Mouse (Mus musculus): ENCODE data around the gene Des. TPM values are rescaled to one million over a fixed set of nuclear protein-coding genes. Genes with fewer than 3 reads are reported as not detected.
A peak's percentile ranks its signal among the peaks of the same experiment; 100 is the strongest.

The Des gene
- polyA plus RNA-seq, 1 experiment from 2014 or later: 1.1 TPM

GRCm38 (mm10) chr1:75358009-75358408 lies 2.1 kb upstream of the Des start:
- Histone ChIP-seq H3K36me3 (no peaks in the 10 kb centered on the region), H3K4me1 (replicated peaks) (peaks cover 12% of the 10 kb centered on the region), H3K9me3 (no peaks in the 10 kb centered on the region), H3K4me2 (replicated peaks) (no peak overlapping the region), H3K27ac (no peak overlapping the region), H3K9ac (replicated peaks) (no peak overlapping the region), H3K4me3 (replicated peaks) (no peak overlapping the region), H3K27me3 (peaks cover 54% of the 10 kb centered on the region)
- ATAC-seq: no peak
- WGBS: 92% methylated on average over 4 of the region's 4 CpGs

DNA sequence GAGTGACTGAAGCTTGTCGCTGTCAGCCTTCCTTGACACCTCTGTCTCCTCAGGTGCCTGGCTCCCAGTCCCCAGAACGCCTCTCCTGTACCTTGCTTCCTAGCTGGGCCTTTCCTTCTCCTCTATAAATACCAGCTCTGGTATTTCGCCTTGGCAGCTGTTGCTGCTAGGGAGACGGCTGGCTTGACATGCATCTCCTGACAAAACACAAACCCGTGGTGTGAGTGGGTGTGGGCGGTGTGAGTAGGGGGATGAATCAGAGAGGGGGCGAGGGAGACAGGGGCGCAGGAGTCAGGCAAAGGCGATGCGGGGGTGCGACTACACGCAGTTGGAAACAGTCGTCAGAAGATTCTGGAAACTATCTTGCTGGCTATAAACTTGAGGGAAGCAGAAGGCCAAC lies 783 bp upstream of the Des start:
- Histone ChIP-seq H3K27me3 (peaks cover 58% of the 10 kb centered on the region), H3K36me3 (no peaks in the 10 kb centered on the region), H3K27ac (no peak overlapping the region), H3K9ac (replicated peaks) (no peak overlapping the region), H3K4me3 (replicated peaks) (no peak overlapping the region), H3K4me2 (replicated peaks) (no peak overlapping the region), H3K4me1 (replicated peaks) (peaks cover 12% of the 10 kb centered on the region), H3K9me3 (no peaks in the 10 kb centered on the region)
- no peak for ATAC-seq
- 78% methylated on average over 13 of the region's 13 CpGs for WGBS

GRCm38 (mm10) chr1:75361123-75361522 lies 994 bp downstream of the Des start:
- 50% methylated on average over 4 of the region's 4 CpGs for WGBS
- no peak overlapping the region for H3K4me3 ChIP-seq (replicated peaks)

DNA sequence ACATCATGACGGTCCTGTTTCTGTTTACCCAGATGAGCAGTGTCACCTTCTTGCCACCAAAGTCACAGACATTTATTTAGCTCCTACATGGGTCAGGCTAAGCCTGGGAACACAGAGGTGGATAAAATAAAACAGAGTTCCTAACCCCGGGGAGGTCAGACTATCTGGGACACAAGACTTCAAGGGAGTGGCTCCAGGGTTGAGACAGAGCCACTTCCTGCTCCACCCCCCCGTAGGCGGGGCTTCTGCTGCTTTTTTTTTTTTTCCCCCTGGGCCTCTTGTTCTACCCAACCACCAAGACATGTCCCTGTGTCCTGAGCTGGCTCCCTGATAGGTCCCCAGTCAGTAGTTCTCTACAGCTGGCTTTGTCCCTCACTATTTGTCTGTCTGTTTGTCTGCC lies 1.6 kb downstream of the Des start:
- Histone ChIP-seq H3K9ac (replicated peaks) (no peak overlapping the region), H3K4me2 (replicated peaks) (no peak overlapping the region), H3K27ac (no peak overlapping the region), H3K4me3 (replicated peaks) (no peak overlapping the region), H3K9me3 (no peaks in the 10 kb centered on the region), H3K36me3 (no peaks in the 10 kb centered on the region), H3K4me1 (replicated peaks) (peaks cover 12% of the 10 kb centered on the region), H3K27me3 (peaks cover 67% of the 10 kb centered on the region)
- no peak for ATAC-seq
- 40% methylated on average over 4 of the region's 4 CpGs for WGBS

More at GRCm38 (mm10) chr1:75361123-75361522, 994 bp downstream of the Des start:
- H3K27ac ChIP-seq: no peak overlapping the region
- peaks cover 66% of the 10 kb centered on the region for H3K27me3 ChIP-seq
- H3K4me1 ChIP-seq (replicated peaks): peaks cover 12% of the 10 kb centered on the region
- no peaks in the 10 kb centered on the region for H3K9me3 ChIP-seq
- H3K9ac ChIP-seq (replicated peaks): no peak overlapping the region
- no peak for ATAC-seq
- 0 out of 2 replicates have a peak overlapping the region, but pooled peaks have one; percentile 56 for H3K4me2 ChIP-seq (replicated peaks)
- H3K36me3 ChIP-seq: no peaks in the 10 kb centered on the region

DNA sequence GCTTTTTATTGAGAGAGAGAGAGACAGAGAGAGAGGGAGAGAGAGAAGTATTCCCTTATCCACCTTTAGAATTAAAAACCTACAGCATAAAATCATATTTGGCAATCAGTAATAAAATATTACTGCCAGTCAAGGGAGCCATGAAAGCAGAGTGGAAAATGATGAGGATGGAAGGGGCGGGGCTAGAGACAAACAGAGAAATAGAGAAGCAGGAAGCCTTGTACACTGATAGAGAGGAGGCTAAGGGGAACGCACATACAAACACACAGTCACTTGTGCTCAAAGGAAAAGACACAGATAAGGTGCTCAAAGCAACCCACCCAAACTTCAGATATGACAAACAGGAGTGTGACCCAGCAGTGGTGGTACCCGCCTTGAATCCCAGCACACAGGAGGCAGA lies 3.7 kb downstream of the Des start:
- peaks cover 62% of the 10 kb centered on the region for H3K27me3 ChIP-seq
- no peak overlapping the region for H3K4me3 ChIP-seq (replicated peaks)
- no peak overlapping the region for H3K9ac ChIP-seq (replicated peaks)
- H3K4me1 ChIP-seq (replicated peaks): peaks cover 12% of the 10 kb centered on the region
- no peak overlapping the region for H3K27ac ChIP-seq
- 90% methylated on average over 3 of the region's 3 CpGs for WGBS
- H3K36me3 ChIP-seq: no peaks in the 10 kb centered on the region
- no peaks in the 10 kb centered on the region for H3K9me3 ChIP-seq
- ATAC-seq: no peak
- no peak overlapping the region for H3K4me2 ChIP-seq (replicated peaks)

DNA sequence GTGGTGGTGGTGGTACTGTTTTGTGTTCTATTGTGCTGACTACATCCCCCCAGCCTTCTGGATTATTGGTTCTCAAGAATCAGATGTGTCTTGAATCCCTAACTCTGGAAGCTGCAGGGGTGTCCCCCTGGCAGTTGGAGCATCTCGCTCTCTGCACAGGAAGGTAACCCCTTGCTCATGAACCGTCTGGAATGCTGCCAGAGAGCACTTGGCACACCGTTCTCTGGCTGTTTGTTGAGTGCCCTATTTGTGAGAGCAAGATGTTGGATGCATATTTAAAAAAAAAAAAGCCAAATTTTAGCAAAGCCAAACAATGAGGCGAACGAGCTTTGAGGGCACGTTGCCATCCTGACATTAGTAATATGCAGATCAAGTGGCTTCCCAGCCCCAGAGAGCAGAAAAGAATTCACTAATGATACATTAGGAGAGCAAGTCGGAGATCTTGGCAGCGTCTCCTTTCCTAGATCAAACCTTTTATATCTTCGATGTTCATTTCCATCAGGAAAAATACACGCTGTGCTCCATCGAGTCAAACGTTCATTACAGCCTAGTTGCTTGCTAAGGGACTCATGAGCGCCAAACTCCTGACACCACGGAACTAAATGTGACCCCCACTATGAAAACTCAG lies 5.5 kb downstream of the Des start:
- H3K27me3 ChIP-seq: peaks cover 52% of the 10 kb centered on the region
- no peaks in the 10 kb centered on the region for H3K36me3 ChIP-seq

GRCm38 (mm10) chr1:75369360-75369983 lies 9.3 kb downstream of the Des start:
- no peaks in the 10 kb centered on the region for H3K36me3 ChIP-seq
- H3K4me3 ChIP-seq (replicated peaks): no peak overlapping the region
- ATAC-seq: no peak
- peaks cover 24% of the 10 kb centered on the region for H3K4me1 ChIP-seq (replicated peaks)
- H3K4me2 ChIP-seq (replicated peaks): no peak overlapping the region
- no peak overlapping the region for H3K9ac ChIP-seq (replicated peaks)
- peaks cover 23% of the 10 kb centered on the region for H3K27me3 ChIP-seq
- WGBS: 53% methylated on average over 25 of the region's 25 CpGs
- no peaks in the 10 kb centered on the region for H3K9me3 ChIP-seq
- H3K27ac ChIP-seq: no peak overlapping the region

More for the DNA sequence above, 5.5 kb downstream of the Des start:
- no peak for ATAC-seq
- Histone ChIP-seq H3K4me1 (replicated peaks) (peaks cover 10% of the 10 kb centered on the region), H3K27ac (no peak overlapping the region), H3K4me3 (replicated peaks) (no peak overlapping the region), H3K9me3 (no peaks in the 10 kb centered on the region), H3K9ac (replicated peaks) (no peak overlapping the region), H3K4me2 (replicated peaks) (no peak overlapping the region)
- WGBS: 78% methylated on average over 14 of the region's 14 CpGs

DNA sequence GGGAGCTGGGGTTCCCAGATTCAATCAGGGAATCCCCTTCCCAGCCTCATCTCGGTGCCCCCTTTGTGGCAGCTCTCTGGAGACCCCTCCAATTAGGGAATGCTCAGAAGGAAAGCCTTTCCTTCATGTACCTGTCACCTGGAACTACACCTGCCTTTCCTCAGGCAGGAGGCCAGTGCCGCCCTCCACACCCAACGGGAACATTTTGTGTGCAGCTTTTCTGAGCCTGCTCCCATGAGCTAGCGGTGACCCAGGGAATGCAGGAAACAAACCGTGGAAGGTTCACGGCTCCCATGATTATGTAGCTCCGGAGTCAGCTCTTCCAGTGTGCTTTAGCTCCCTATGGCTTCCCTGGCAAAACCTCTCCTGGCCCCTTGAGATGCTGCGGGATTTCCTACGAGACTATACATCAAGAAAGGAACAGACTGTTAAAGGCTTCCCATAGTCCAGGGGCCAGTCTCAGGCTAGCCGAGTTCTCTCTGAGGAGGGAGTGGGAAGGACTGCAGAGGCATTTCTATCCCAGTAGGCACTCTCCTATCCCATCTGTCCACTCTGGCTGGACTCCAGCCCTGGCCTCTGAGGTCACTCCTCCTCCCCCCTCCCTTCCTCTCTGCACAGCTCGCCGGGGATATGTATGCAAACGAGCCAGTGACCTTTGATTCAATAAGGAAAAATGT lies 10.0 kb downstream of the Des start:
- Histone ChIP-seq H3K27ac (no peak overlapping the region), H3K27me3 (peaks cover 24% of the 10 kb centered on the region), H3K9ac (replicated peaks) (no peak overlapping the region), H3K36me3 (no peaks in the 10 kb centered on the region), H3K4me2 (replicated peaks) (no peak overlapping the region), H3K4me3 (replicated peaks) (no peak overlapping the region), H3K9me3 (no peaks in the 10 kb centered on the region), H3K4me1 (replicated peaks) (peaks cover 31% of the 10 kb centered on the region)
- no peak for ATAC-seq
- 51% methylated on average over 13 of the region's 13 CpGs for WGBS

DNA sequence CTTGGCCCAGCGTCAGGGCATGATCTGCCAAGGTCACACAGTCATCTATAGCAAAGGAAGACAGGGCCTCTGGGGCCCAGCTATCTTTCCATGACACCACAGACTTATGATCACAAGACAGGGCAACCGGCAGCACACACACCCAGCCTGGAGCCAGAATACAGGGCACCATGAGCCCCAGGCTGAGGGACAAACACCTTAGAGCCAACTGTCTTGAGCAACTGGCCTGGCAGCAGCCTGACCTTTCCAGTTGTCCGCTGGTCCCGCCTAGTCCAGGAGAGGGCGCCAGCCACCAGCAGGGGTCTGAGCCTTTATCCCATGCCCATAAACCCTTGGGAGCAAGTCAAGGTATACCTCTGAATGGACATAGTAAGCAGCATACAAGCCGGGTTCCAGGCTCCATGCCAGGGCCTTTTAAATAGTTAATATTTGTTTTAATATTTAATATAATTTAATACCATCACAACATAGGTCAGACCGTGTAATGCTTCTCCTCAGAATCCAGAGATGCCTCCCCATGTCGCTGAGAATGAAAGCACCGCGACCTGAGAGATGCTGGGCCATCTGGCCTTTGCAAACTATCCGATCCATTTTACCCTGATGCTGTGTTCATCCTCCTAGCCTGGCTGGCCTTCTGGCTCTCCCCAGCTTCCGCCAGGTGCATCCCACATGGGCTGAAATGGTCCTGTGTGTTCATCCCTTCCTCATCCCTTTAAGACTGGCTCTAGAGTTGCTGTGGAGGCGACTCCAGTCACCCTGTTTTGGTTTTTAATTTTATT lies 11.4 kb downstream of the Des start:
- H3K27me3 ChIP-seq: peaks cover 36% of the 10 kb centered on the region
- peaks cover 38% of the 10 kb centered on the region for H3K4me1 ChIP-seq (replicated peaks)
- no peak for ATAC-seq
- 0 out of 2 replicates have a peak overlapping the region, but pooled peaks have one; percentile 25 for H3K27ac ChIP-seq
- 55% methylated on average over 13 of the region's 13 CpGs for WGBS
- no peak overlapping the region for H3K4me2 ChIP-seq (replicated peaks)
- H3K36me3 ChIP-seq: no peaks in the 10 kb centered on the region
- H3K9ac ChIP-seq (replicated peaks): no peak overlapping the region
- H3K9me3 ChIP-seq: no peaks in the 10 kb centered on the region
- no peak overlapping the region for H3K4me3 ChIP-seq (replicated peaks)

DNA sequence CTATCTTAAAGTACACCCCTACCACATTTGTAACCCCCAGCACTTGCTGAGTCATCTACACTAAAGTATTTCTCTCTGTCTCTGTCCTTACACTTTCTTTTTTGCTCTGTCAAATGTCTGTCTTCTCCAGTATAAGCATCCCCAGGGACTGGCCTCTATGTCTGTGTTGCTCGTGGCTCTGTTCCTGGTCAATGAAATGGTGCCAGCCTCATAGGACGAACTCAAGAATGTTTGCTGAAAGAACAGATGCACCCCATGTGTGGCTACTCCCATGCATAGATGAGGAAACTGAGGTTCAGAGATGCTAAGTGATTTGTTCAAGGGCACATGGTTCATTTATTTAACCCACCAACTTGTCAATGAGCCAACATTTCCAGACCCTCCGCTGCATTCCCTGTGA lies 12.3 kb downstream of the Des start:
- Histone ChIP-seq H3K4me2 (replicated peaks) (no peak overlapping the region), H3K27me3 (peaks cover 38% of the 10 kb centered on the region), H3K27ac (peak overlapping the region; percentile 77; the same call in 1 of the 2 replicates), H3K9me3 (no peaks in the 10 kb centered on the region), H3K4me3 (replicated peaks) (no peak overlapping the region), H3K36me3 (no peaks in the 10 kb centered on the region), H3K9ac (replicated peaks) (no peak overlapping the region), H3K4me1 (replicated peaks) (peaks cover 38% of the 10 kb centered on the region)
- ATAC-seq: no peak
- 73% methylated on average over 3 of the region's 3 CpGs for WGBS

DNA sequence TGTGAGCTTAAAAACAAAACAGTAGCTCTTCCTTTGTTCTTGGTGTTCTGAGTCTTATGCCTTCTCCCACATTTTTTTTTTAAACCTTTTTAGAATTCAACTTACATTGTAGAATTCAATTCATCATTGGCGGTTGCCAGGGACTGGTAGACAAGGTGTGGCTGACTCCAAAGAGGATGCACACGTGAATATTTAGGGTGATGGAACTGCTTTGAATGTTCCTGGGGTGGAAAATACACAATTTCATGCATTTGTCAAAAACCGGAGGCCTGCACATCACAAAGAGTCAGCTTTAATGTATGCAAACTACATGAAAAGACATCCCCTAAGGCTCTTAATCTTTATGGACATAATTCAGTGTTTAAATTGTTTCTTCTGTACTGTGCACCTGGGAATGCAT lies 13.1 kb downstream of the Des start:
- no peak overlapping the region for H3K9ac ChIP-seq (replicated peaks)
- 28% methylated on average over 3 of the region's 3 CpGs for WGBS
- no peak overlapping the region for H3K4me2 ChIP-seq (replicated peaks)
- H3K36me3 ChIP-seq: no peaks in the 10 kb centered on the region
- peaks cover 38% of the 10 kb centered on the region for H3K4me1 ChIP-seq (replicated peaks)
- H3K9me3 ChIP-seq: no peaks in the 10 kb centered on the region
- ATAC-seq: no peak
- no peak overlapping the region for H3K4me3 ChIP-seq (replicated peaks)
- H3K27me3 ChIP-seq: peaks cover 40% of the 10 kb centered on the region
- peak overlapping the region; percentile 77 for H3K27ac ChIP-seq
